20 mouse cellular contexts compared by ENCODE assay signal in the genomic region with DNA sequence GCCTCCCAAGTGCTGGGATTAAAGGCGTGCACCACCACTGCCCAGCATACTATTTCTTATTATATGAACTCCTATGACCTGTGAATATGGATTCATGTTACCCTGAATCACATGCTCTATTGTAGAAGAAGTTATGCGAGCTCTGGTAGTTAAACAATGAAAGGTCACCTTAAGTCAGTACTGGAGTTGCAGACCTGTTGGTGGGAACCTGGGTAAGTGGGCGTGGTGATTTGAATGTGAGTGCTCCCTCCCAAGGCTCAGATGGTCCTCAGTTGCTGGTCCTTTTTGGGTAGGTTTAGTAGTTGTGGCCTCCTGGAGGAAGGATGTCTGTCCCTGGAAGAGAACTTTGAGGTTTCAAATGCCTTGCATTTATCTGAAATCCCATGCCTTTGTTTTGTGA. TPM values are rescaled to one million over a fixed set of nuclear protein-coding genes. Genes with fewer than 3 reads are reported as not detected.
"Had no signal": no experiment of that assay in that cellular context is flagged by ENCODE, and none has a peak within 500 bp of the region (broad histone marks: within the 10 kb centered on the region; RNA-seq: fewer than 3 reads in every experiment).

No protein-coding gene starts in this region.

- H3K36me3 ChIP-seq: lung, embryonic 15.5 days; midbrain, embryonic 12.5 days; neural tube, embryonic 12.5 days; stomach, embryonic 15.5 days had no signal

- H3K9me3 ChIP-seq: lung, embryonic 15.5 days; megakaryocyte, embryonic 14.5 days; midbrain, embryonic 12.5 days; neural tube, embryonic 12.5 days; stomach, embryonic 15.5 days had no signal

- H3K27ac ChIP-seq: lung, embryonic 15.5 days; macrophage; midbrain, embryonic 12.5 days; neural tube, embryonic 12.5 days; stomach, embryonic 15.5 days; stomach, postnatal 0 days had no signal

- ATAC-seq: liver, postnatal 0 days; lung, postnatal 0 days had no signal

- H3K27me3 ChIP-seq: lung, embryonic 15.5 days; midbrain, embryonic 12.5 days; neural tube, embryonic 12.5 days; stomach, embryonic 15.5 days had no signal

- DNase-seq: liver, postnatal 0 days; lung, adult 2 months; lung, postnatal 14 days; lung, postnatal 36 days; midbrain, embryonic 14.5 days; right cerebral cortex, postnatal 14 days; thymus, adult 2 months; thymus, postnatal 25 days; thymus, postnatal 4 days had no signal

- H3K4me3 ChIP-seq: lung, embryonic 15.5 days; megakaryocyte, embryonic 14.5 days; midbrain, embryonic 12.5 days; neural tube, embryonic 12.5 days; stomach, embryonic 15.5 days had no signal

- H3K4me1 ChIP-seq: lung, embryonic 15.5 days; midbrain, embryonic 12.5 days; neural tube, embryonic 12.5 days; stomach, embryonic 15.5 days had no signal

- H3K9ac ChIP-seq: liver, postnatal 0 days; lung, embryonic 15.5 days; midbrain, embryonic 12.5 days; neural tube, embryonic 12.5 days; stomach, embryonic 15.5 days had no signal

RNA-seq across cellular contexts. Expression of a gene that starts 56.2 kb away (rescaled TPM):
- total RNA-seq: megakaryocyte progenitor cell, adult 5-6 weeks; monocyte, adult 5-6 weeks had no signal
- polyA plus RNA-seq: macrophage; spleen, adult 2 months had no signal
